Mouse (Mus musculus): Measurements from ENCODE around the gene Adamts20.
A peak's percentile ranks its signal among the peaks of the same experiment; 100 is the strongest.

DNA sequence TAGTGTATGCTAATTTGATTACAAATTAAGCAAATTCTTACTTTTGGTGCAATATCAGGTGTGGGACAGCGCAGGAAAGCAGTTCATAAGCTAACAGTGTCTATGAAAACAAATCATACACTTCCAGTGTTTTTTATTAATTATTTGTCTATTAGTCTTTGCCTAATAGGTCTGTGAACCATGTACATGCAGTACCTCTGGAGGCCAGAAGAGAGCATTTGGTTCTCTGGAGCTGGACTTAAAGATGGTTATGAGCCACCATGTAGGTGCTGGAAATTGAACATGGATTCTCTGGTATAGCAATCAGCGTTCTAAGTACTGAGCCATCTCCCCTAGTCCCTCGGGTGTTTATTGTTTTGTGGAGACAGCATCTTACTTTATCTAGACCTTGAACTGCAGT lies 149.0 kb downstream of the Adamts20 start:
- TF ChIP-seq CTCF (conservative IDR thresholded peaks at IDR 0.05; ENCODE audit: low read length) = peak; percentile 17; the same call in 1 of the 2 replicates
- no peak for TF ChIP-seq NANOG (IDR thresholded peaks at IDR 0.05; ENCODE audit: borderline replicate concordance, low read length)

Data from E14TG2a.4 (cell line).